Mouse (Mus musculus): ENCODE measurements around the gene Siah1a.

The Siah1a gene

GRCm38 (mm10) chr8:86745221-86745934, at the start of gene Siah1a, which contains the start of gene Gm10638:
Siah1a (minus strand) TSS chr8:86745934.
Gm10638 (plus strand) TSS chr8:86745699.
- DNase-seq (ENCODE audit: low spot score in 2 of 2), result peak; percentile 43 to 47

- DNase-seq (ENCODE audit: low spot score in 2 of 2), result no peak
Observed at GRCm38 (mm10) chr8:86794716-86795115, 49.0 kb upstream of the Siah1a start.

- DNase-seq (ENCODE audit: low spot score in 2 of 2), result no peak
Observed at GRCm38 (mm10) chr8:86791542-86791941, 45.8 kb upstream of the Siah1a start.

- no peak for DNase-seq (ENCODE audit: low spot score in 2 of 2)
Observed at GRCm38 (mm10) chr8:86789576-86789975, 43.8 kb upstream of the Siah1a start.

- no peak for DNase-seq (ENCODE audit: low spot score in 2 of 2)
Observed at GRCm38 (mm10) chr8:86787891-86788420, 42.2 kb upstream of the Siah1a start.

- no peak for DNase-seq (ENCODE audit: low spot score in 2 of 2)
Observed at GRCm38 (mm10) chr8:86786498-86786897, 40.8 kb upstream of the Siah1a start.

- DNase-seq (ENCODE audit: low spot score in 2 of 2), result no peak
Observed at GRCm38 (mm10) chr8:86781094-86781493, 35.4 kb upstream of the Siah1a start.

- no peak for DNase-seq (ENCODE audit: low spot score in 2 of 2)
Observed at GRCm38 (mm10) chr8:86779207-86779606, 33.5 kb upstream of the Siah1a start.

GRCm38 (mm10) chr8:86769945-86770715, 24.4 kb upstream of the Siah1a start:
- DNase-seq (ENCODE audit: low spot score in 2 of 2), result no peak

- no peak for DNase-seq (ENCODE audit: low spot score in 2 of 2)
Observed at GRCm38 (mm10) chr8:86768499-86768898, 22.8 kb upstream of the Siah1a start.

- DNase-seq (ENCODE audit: low spot score in 2 of 2), result no peak
Observed at GRCm38 (mm10) chr8:86766548-86767211, 20.9 kb upstream of the Siah1a start.

- DNase-seq (ENCODE audit: low spot score in 2 of 2), result no peak
Observed at GRCm38 (mm10) chr8:86765669-86766068, 19.9 kb upstream of the Siah1a start.

- peak; percentile 17 to 29 for DNase-seq (ENCODE audit: low spot score in 2 of 2)
Observed at GRCm38 (mm10) chr8:86765155-86765554, 19.4 kb upstream of the Siah1a start.

GRCm38 (mm10) chr8:86762806-86763205, 17.1 kb upstream of the Siah1a start:
- DNase-seq (ENCODE audit: low spot score in 2 of 2), result no peak

GRCm38 (mm10) chr8:86760746-86761145, 15.0 kb upstream of the Siah1a start:
- DNase-seq (ENCODE audit: low spot score in 2 of 2), result no peak

- DNase-seq (ENCODE audit: low spot score in 2 of 2), result no peak
Observed at GRCm38 (mm10) chr8:86759090-86759491, 13.4 kb upstream of the Siah1a start.

GRCm38 (mm10) chr8:86758651-86759050, 12.9 kb upstream of the Siah1a start:
- DNase-seq (ENCODE audit: low spot score in 2 of 2), result no peak

- no peak for DNase-seq (ENCODE audit: low spot score in 2 of 2)
Observed at GRCm38 (mm10) chr8:86756948-86757733, 11.4 kb upstream of the Siah1a start.

- no peak for DNase-seq (ENCODE audit: low spot score in 2 of 2)
Observed at GRCm38 (mm10) chr8:86749842-86750241, 4.1 kb upstream of the Siah1a start.

GRCm38 (mm10) chr8:86746511-86746910, 777 bp upstream of the Siah1a start:
- DNase-seq (ENCODE audit: low spot score in 2 of 2), result no peak

- peak; percentile 93 to 96 for DNase-seq (ENCODE audit: low spot score in 2 of 2)
Observed at GRCm38 (mm10) chr8:86745935-86746441, 254 bp upstream of the Siah1a start.
